Mouse (Mus musculus): ENCODE measurements around the gene Gm43518. TPM values are rescaled to one million over a fixed set of nuclear protein-coding genes. Genes with fewer than 3 reads are reported as not detected.

The Gm43518 gene
- polyA plus RNA-seq, 1 experiment from 2014 or later = 2.0 TPM

GRCm38 (mm10) chr5:123952365-123953045 is 25.3 kb downstream of the Gm43518 start:
- H3K9me3 ChIP-seq (ENCODE audit: control insufficient read depth, low read length) = no peaks in the 10 kb centered on the region
- no peak overlapping the region for H3K9ac ChIP-seq (ENCODE audit: low read length)
- no peak overlapping the region for H3K4me3 ChIP-seq (ENCODE audit: low read length)
- ATAC-seq (ENCODE audit: low read depth) = no peak
- no peaks in the 10 kb centered on the region for H3K4me1 ChIP-seq (replicated peaks; ENCODE audit: control insufficient read depth, insufficient read depth, low read length)
- H3K36me3 ChIP-seq (ENCODE audit: control insufficient read depth, insufficient read depth, low read length) = no peaks in the 10 kb centered on the region
- H3K27ac ChIP-seq (ENCODE audit: low read length) = no peak overlapping the region
- no peaks in the 10 kb centered on the region for H3K27me3 ChIP-seq (ENCODE audit: control insufficient read depth, insufficient read depth, low read depth, low read length)
- no peak overlapping the region for H3K4me2 ChIP-seq (ENCODE audit: low read depth, low read length)
- 51% methylated on average over 5 of the region's 5 CpGs for WGBS

GRCm38 (mm10) chr5:123957213-123957612 is 30.0 kb downstream of the Gm43518 start:
- no peak overlapping the region for H3K27ac ChIP-seq (ENCODE audit: low read length)
- no peak overlapping the region for H3K4me3 ChIP-seq (ENCODE audit: low read length)
- 91% methylated on average over 8 of the region's 8 CpGs for WGBS
- no peak overlapping the region for H3K4me2 ChIP-seq (ENCODE audit: low read depth, low read length)
- H3K27me3 ChIP-seq (ENCODE audit: control insufficient read depth, insufficient read depth, low read depth, low read length) = no peaks in the 10 kb centered on the region
- ATAC-seq (ENCODE audit: low read depth) = no peak
- H3K9me3 ChIP-seq (ENCODE audit: control insufficient read depth, low read length) = no peaks in the 10 kb centered on the region
- H3K36me3 ChIP-seq (ENCODE audit: control insufficient read depth, insufficient read depth, low read length) = no peaks in the 10 kb centered on the region
- H3K4me1 ChIP-seq (replicated peaks; ENCODE audit: control insufficient read depth, insufficient read depth, low read length) = no peaks in the 10 kb centered on the region
- H3K9ac ChIP-seq (ENCODE audit: low read length) = no peak overlapping the region

- H3K4me1 ChIP-seq (replicated peaks; ENCODE audit: control insufficient read depth, insufficient read depth, low read length) = no peaks in the 10 kb centered on the region
- no peaks in the 10 kb centered on the region for H3K27me3 ChIP-seq (ENCODE audit: control insufficient read depth, insufficient read depth, low read depth, low read length)
- no peak for ATAC-seq (ENCODE audit: low read depth)
- no peak overlapping the region for H3K27ac ChIP-seq (ENCODE audit: low read length)
- H3K9me3 ChIP-seq (ENCODE audit: control insufficient read depth, low read length) = no peaks in the 10 kb centered on the region
- no peak overlapping the region for H3K4me3 ChIP-seq (ENCODE audit: low read length)
- H3K4me2 ChIP-seq (ENCODE audit: low read depth, low read length) = no peak overlapping the region
- H3K36me3 ChIP-seq (ENCODE audit: control insufficient read depth, insufficient read depth, low read length) = no peaks in the 10 kb centered on the region
- H3K9ac ChIP-seq (ENCODE audit: low read length) = no peak overlapping the region
- 72% methylated on average over 3 of the region's 3 CpGs for WGBS
Measured at GRCm38 (mm10) chr5:123959018-123959417, 31.8 kb downstream of the Gm43518 start.

DNA sequence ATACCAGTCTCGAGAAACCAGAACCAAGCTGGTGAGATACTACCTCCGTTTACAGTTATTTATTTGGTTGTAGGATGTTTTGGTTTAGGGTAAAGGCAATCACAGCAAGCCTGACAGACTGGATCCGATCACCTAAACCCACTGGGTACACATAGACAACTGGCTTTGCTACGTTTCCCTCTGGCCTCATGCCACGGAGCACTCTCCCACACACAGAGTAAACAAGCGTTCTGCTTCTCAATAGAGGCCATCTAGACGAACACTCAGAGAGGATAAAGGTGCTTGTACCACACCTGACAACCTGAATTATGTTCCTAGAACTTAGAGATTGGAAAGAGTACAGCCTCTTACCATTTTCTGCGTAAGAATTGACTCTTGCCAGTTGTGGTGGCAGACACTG is 32.9 kb downstream of the Gm43518 start:
- Histone ChIP-seq H3K27ac (ENCODE audit: low read length) (no peak overlapping the region), H3K4me1 (replicated peaks; ENCODE audit: control insufficient read depth, insufficient read depth, low read length) (no peaks in the 10 kb centered on the region), H3K4me2 (ENCODE audit: low read depth, low read length) (no peak overlapping the region), H3K9ac (ENCODE audit: low read length) (no peak overlapping the region), H3K4me3 (ENCODE audit: low read length) (no peak overlapping the region), H3K9me3 (ENCODE audit: control insufficient read depth, low read length) (no peaks in the 10 kb centered on the region), H3K27me3 (ENCODE audit: control insufficient read depth, insufficient read depth, low read depth, low read length) (no peaks in the 10 kb centered on the region), H3K36me3 (ENCODE audit: control insufficient read depth, insufficient read depth, low read length) (no peaks in the 10 kb centered on the region)
- ATAC-seq (ENCODE audit: low read depth) = no peak
- WGBS = 46% methylated on average over 8 of the region's 8 CpGs

- Histone ChIP-seq H3K27ac (ENCODE audit: low read length) (no peak overlapping the region), H3K4me1 (replicated peaks; ENCODE audit: control insufficient read depth, insufficient read depth, low read length) (no peaks in the 10 kb centered on the region), H3K9me3 (ENCODE audit: control insufficient read depth, low read length) (no peaks in the 10 kb centered on the region), H3K27me3 (ENCODE audit: control insufficient read depth, insufficient read depth, low read depth, low read length) (no peaks in the 10 kb centered on the region), H3K9ac (ENCODE audit: low read length) (no peak overlapping the region), H3K4me3 (ENCODE audit: low read length) (no peak overlapping the region), H3K36me3 (ENCODE audit: control insufficient read depth, insufficient read depth, low read length) (no peaks in the 10 kb centered on the region), H3K4me2 (ENCODE audit: low read depth, low read length) (no peak overlapping the region)
- no peak for ATAC-seq (ENCODE audit: low read depth)
- 80% methylated on average over 12 of the region's 12 CpGs for WGBS
Measured at GRCm38 (mm10) chr5:123961046-123961445, 33.8 kb downstream of the Gm43518 start.

DNA sequence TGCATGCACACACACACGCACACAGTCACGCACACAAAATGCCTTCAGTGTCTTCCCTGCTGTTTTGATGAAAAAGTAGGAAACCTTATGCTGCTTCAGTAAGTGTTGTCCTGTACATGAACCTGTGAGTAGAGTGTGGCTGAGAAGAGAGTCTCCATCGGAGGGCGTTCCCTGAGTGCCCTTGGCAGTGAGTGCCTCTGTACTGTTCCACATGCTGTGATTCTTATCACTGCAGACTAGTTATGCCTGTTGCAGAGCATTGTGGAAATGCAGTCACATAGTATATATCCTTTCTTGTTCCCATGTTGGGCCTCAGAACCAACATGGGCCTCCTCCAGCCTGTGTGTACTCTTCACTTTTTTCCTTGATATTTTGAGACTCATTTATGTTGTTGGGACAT is 37.0 kb downstream of the Gm43518 start:
- H3K4me1 ChIP-seq (replicated peaks; ENCODE audit: control insufficient read depth, insufficient read depth, low read length) = no peaks in the 10 kb centered on the region
- H3K27me3 ChIP-seq (ENCODE audit: control insufficient read depth, insufficient read depth, low read depth, low read length) = no peaks in the 10 kb centered on the region
- no peak overlapping the region for H3K4me3 ChIP-seq (ENCODE audit: low read length)
- no peak overlapping the region for H3K27ac ChIP-seq (ENCODE audit: low read length)
- no peaks in the 10 kb centered on the region for H3K9me3 ChIP-seq (ENCODE audit: control insufficient read depth, low read length)
- H3K36me3 ChIP-seq (ENCODE audit: control insufficient read depth, insufficient read depth, low read length) = no peaks in the 10 kb centered on the region
- no peak overlapping the region for H3K4me2 ChIP-seq (ENCODE audit: low read depth, low read length)
- ATAC-seq (ENCODE audit: low read depth) = no peak
- H3K9ac ChIP-seq (ENCODE audit: low read length) = no peak overlapping the region
- 80% methylated on average over 4 of the region's 4 CpGs for WGBS

GRCm38 (mm10) chr5:123966759-123967158 is 39.5 kb downstream of the Gm43518 start:
- Histone ChIP-seq H3K27ac (ENCODE audit: low read length) (no peak overlapping the region), H3K4me2 (ENCODE audit: low read depth, low read length) (no peak overlapping the region), H3K27me3 (ENCODE audit: control insufficient read depth, insufficient read depth, low read depth, low read length) (no peaks in the 10 kb centered on the region), H3K9me3 (ENCODE audit: control insufficient read depth, low read length) (no peaks in the 10 kb centered on the region), H3K36me3 (ENCODE audit: control insufficient read depth, insufficient read depth, low read length) (no peaks in the 10 kb centered on the region), H3K4me1 (replicated peaks; ENCODE audit: control insufficient read depth, insufficient read depth, low read length) (no peaks in the 10 kb centered on the region), H3K4me3 (ENCODE audit: low read length) (no peak overlapping the region), H3K9ac (ENCODE audit: low read length) (no peak overlapping the region)
- no peak for ATAC-seq (ENCODE audit: low read depth)
- WGBS = 61% methylated on average over 2 of the region's 2 CpGs

- H3K9ac ChIP-seq (ENCODE audit: low read length) = no peak overlapping the region
Measured at GRCm38 (mm10) chr5:123968468-123968867, 41.2 kb downstream of the Gm43518 start.

DNA sequence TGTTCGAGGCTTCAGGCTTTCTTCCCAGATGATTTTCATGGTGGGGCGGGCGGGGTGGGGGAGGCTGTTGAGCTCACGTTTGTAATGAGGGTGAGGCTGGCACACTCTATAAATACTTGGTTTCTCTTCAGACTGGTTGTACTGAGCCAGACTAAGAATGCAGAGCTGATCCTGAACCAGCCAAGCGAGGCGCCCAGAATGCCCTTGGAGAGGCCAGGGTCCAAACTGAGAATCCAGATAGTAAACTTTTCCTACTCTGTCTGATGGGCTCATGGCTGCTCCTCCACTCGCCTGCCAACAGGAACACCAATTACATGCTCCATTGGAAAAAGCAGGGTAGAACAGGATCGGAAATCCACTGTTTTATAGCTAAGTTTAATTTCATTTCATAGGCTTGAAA is 42.0 kb downstream of the Gm43518 start:
- H3K9me3 ChIP-seq (ENCODE audit: control insufficient read depth, low read length) = no peaks in the 10 kb centered on the region
- H3K27ac ChIP-seq (ENCODE audit: low read length) = no peak overlapping the region
- no peak overlapping the region for H3K4me3 ChIP-seq (ENCODE audit: low read length)
- peaks cover 4% of the 10 kb centered on the region for H3K27me3 ChIP-seq (ENCODE audit: control insufficient read depth, insufficient read depth, low read depth, low read length)
- H3K9ac ChIP-seq (ENCODE audit: low read length) = no peak overlapping the region
- no peaks in the 10 kb centered on the region for H3K4me1 ChIP-seq (replicated peaks; ENCODE audit: control insufficient read depth, insufficient read depth, low read length)
- no peak for ATAC-seq (ENCODE audit: low read depth)
- H3K4me2 ChIP-seq (ENCODE audit: low read depth, low read length) = no peak overlapping the region
- 72% methylated on average over 8 of the region's 8 CpGs for WGBS
- H3K36me3 ChIP-seq (ENCODE audit: control insufficient read depth, insufficient read depth, low read length) = no peaks in the 10 kb centered on the region

More at GRCm38 (mm10) chr5:123968468-123968867, 41.2 kb downstream of the Gm43518 start:
- no peak overlapping the region for H3K4me3 ChIP-seq (ENCODE audit: low read length)
- no peaks in the 10 kb centered on the region for H3K4me1 ChIP-seq (replicated peaks; ENCODE audit: control insufficient read depth, insufficient read depth, low read length)
- ATAC-seq (ENCODE audit: low read depth) = no peak
- no peaks in the 10 kb centered on the region for H3K9me3 ChIP-seq (ENCODE audit: control insufficient read depth, low read length)
- H3K4me2 ChIP-seq (ENCODE audit: low read depth, low read length) = no peak overlapping the region
- WGBS = 53% methylated on average over 5 of the region's 5 CpGs
- H3K27me3 ChIP-seq (ENCODE audit: control insufficient read depth, insufficient read depth, low read depth, low read length) = peaks cover 4% of the 10 kb centered on the region
- H3K27ac ChIP-seq (ENCODE audit: low read length) = no peak overlapping the region
- no peaks in the 10 kb centered on the region for H3K36me3 ChIP-seq (ENCODE audit: control insufficient read depth, insufficient read depth, low read length)

- Histone ChIP-seq H3K4me1 (replicated peaks; ENCODE audit: control insufficient read depth, insufficient read depth, low read length) (peaks cover 4% of the 10 kb centered on the region; the same call in 1 of the 2 replicates), H3K27me3 (ENCODE audit: control insufficient read depth, insufficient read depth, low read depth, low read length) (peaks cover 11% of the 10 kb centered on the region), H3K36me3 (ENCODE audit: control insufficient read depth, insufficient read depth, low read length) (no peaks in the 10 kb centered on the region), H3K27ac (ENCODE audit: low read length) (no peak overlapping the region), H3K9me3 (ENCODE audit: control insufficient read depth, low read length) (no peaks in the 10 kb centered on the region), H3K4me3 (ENCODE audit: low read length) (no peak overlapping the region), H3K9ac (ENCODE audit: low read length) (no peak overlapping the region), H3K4me2 (ENCODE audit: low read depth, low read length) (no peak overlapping the region)
- ATAC-seq (ENCODE audit: low read depth) = no peak
- 84% methylated on average over 4 of the region's 4 CpGs for WGBS
Measured at GRCm38 (mm10) chr5:123970576-123970975, 43.4 kb downstream of the Gm43518 start.

Measured in lung, embryonic 16.5 days (tissue).